Mouse (Mus musculus) G1E (cell line): ENCODE results near the gene S100a6.

Experiments
- CTCF ChIP-seq: IDR thresholded peaks from 2 replicates; pipeline ENCODE4 v1.5.1; 2012; ENCODE audit warnings: low read depth, low read length, inconsistent platforms, mixed read lengths
- TAL1 ChIP-seq: conservative IDR thresholded peaks from 2 replicates; pipeline ENCODE4 v1.6.1; 2012; ENCODE audit warnings: low read depth, low read length, inconsistent platforms, mixed read lengths

DNA sequence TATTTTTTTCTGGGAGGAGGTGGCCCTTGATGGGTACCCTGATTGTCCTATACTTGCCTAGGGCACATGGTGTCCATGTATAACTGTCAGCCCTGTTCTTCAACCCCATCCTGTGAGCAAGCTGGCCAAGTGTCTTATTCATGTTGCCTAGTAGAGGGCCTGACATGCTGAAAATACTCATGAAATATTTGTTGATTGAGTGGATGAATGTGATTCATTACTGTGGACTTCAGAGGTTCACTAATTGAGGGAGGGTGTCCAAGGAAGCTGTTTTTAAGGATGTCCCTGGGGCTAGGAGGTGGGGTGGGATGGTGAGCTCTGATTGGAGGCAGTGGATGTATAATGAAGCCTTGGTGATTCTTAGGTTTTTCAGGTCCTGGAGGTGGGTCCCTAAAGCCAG lies 41.0 kb downstream of the S100a6 start, which contains the start of gene S100a7a:
- TF ChIP-seq CTCF (no peak), TAL1 (no peak)
